Mouse (Mus musculus) liver, embryonic 14.5 days (tissue): ENCODE results near the gene Efcab5.

ENCODE experiments used
- CTCF ChIP-seq: IDR thresholded peaks from 2 replicates; pipeline ENCODE4 v1.5.1; 2016; ENCODE audit warnings: antibody characterized with exemption, low read depth, control low read depth
- EP300 ChIP-seq: IDR thresholded peaks from 2 replicates; pipeline ENCODE4 v1.6.1; 2016; ENCODE audit warnings: antibody characterized with exemption, low read depth

GRCm38 (mm10) chr11:77132580-77132979 is 56.2 kb downstream of the Efcab5 start:
- TF ChIP-seq EP300 (no peak), CTCF (peak; percentile 61)
